ENCODE assay signal across 19 mouse cellular contexts in the genomic region with DNA sequence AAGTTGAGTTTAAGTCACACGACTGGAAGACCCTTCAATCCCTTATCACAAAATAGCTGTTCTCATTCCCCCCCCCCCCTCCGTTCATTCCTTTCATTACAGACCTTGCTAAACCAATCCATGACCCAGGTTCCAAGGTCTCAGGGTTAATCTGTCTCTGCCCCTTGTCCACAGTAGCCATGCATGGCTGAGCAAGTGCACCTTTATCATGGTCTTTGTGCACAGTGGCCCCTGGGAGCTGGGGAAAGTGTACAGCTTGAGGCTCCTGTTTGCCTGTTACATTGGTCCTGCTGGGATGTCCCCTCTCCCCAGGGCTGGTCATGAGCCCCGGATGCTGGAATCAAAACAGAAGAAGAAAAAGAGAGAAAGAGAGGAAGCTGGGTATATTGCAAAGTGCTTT.
DNase-seq lines count a peak whose midpoint lies in the region; ATAC-seq and TF ChIP-seq lines count a peak whose summit lies in the region.
"Had no signal": no experiment of that assay in that cellular context is flagged by ENCODE, and none has a peak within 500 bp of the region (broad histone marks: within the 10 kb centered on the region; RNA-seq: fewer than 3 reads in every experiment).

No protein-coding gene starts in this region.

- peak overlapping the region; percentile 19; the same call in 1 of the 2 replicates for H3K4me2 ChIP-seq in heart, embryonic 16.5 days (ENCODE audit: low read depth, low read length)
- H3K4me2 ChIP-seq: embryonic facial prominence, embryonic 15.5 days; intestine, embryonic 15.5 days; neural tube, embryonic 12.5 days had no signal

- no peak overlapping the region for H3K9ac ChIP-seq in heart, embryonic 16.5 days (ENCODE audit: low read length)
- H3K9ac ChIP-seq: embryonic facial prominence, embryonic 15.5 days; intestine, embryonic 15.5 days; neural tube, embryonic 12.5 days had no signal

- peak overlapping the region; percentile 67 for H3K27ac ChIP-seq in cerebellum, adult 2 months (ENCODE audit: insufficient read depth, low read length)
- peak overlapping the region; percentile 70 for H3K27ac ChIP-seq in heart, embryonic 16.5 days (ENCODE audit: low read length)
- H3K27ac ChIP-seq: embryonic facial prominence, embryonic 15.5 days; intestine, embryonic 15.5 days; neural tube, embryonic 12.5 days had no signal

- H3K27me3 ChIP-seq in cerebellum, adult 2 months (ENCODE audit: control insufficient read depth, insufficient read depth, low read length), result no peaks in the 10 kb centered on the region
- no peaks in the 10 kb centered on the region for H3K27me3 ChIP-seq in heart, embryonic 16.5 days (ENCODE audit: control insufficient read depth, insufficient read depth, low read length)
- H3K27me3 ChIP-seq: embryonic facial prominence, embryonic 15.5 days; intestine, embryonic 15.5 days; neural tube, embryonic 12.5 days had no signal

- no peak for ATAC-seq in heart, embryonic 16.5 days (replicated peaks; ENCODE audit: extremely low read depth, insufficient read depth, low FRiP score)
- ATAC-seq: activated CD4-positive, CD25-positive, alpha-beta regulatory T cell, adult 4 months; hindbrain, embryonic 16.5 days; intestine, embryonic 15.5 days had no signal

- H3K4me3 ChIP-seq in cerebellum, adult 2 months (replicated peaks; ENCODE audit: insufficient read depth, low read depth, low read length), result no peak overlapping the region
- no peak overlapping the region for H3K4me3 ChIP-seq in heart, embryonic 16.5 days (ENCODE audit: low read length)
- H3K4me3 ChIP-seq: embryonic facial prominence, embryonic 15.5 days; intestine, embryonic 15.5 days; neural tube, embryonic 12.5 days had no signal

- peaks cover 52% of the 10 kb centered on the region for H3K4me1 ChIP-seq in cerebellum, adult 2 months (ENCODE audit: control insufficient read depth, insufficient read depth, low read length)
- H3K4me1 ChIP-seq in heart, embryonic 16.5 days (ENCODE audit: control insufficient read depth, insufficient read depth, low read length), result peaks cover 19% of the 10 kb centered on the region
- H3K4me1 ChIP-seq: embryonic facial prominence, embryonic 15.5 days; intestine, embryonic 15.5 days; neural tube, embryonic 12.5 days had no signal

- no peak for TF ChIP-seq POLR2A in cerebellum, adult 2 months (IDR thresholded peaks at IDR 0.05; ENCODE audit: borderline replicate concordance, insufficient read depth, low read length)

- peak in 1 of 2 experiments; percentile 38 for DNase-seq in cerebellum, adult 2 months
- DNase-seq in cerebellum, adult 11-12 months, result no peak
- no peak for DNase-seq in heart, postnatal 4 days
- DNase-seq in kidney, adult 8-10 months, result peak; percentile 28 to 38
- no peak for DNase-seq in kidney, postnatal 4 days
- peak; percentile 26 for DNase-seq in kidney, postnatal 14 days
- DNase-seq in frontal cortex, postnatal 36 days (ENCODE audit: low spot score in 2 of 2), result no peak
- DNase-seq: adrenal gland, adult 8-10 months; gastrocnemius, postnatal 10 days; layer of hippocampus, postnatal 36 days; lung, postnatal 4 days; right cerebral cortex, postnatal 14 days; spleen, adult 18-20 months had no signal

- no peaks in the 10 kb centered on the region for H3K36me3 ChIP-seq in heart, embryonic 16.5 days (ENCODE audit: control insufficient read depth, insufficient read depth)
- H3K36me3 ChIP-seq: embryonic facial prominence, embryonic 15.5 days; intestine, embryonic 15.5 days; neural tube, embryonic 12.5 days had no signal

- no peaks in the 10 kb centered on the region for H3K9me3 ChIP-seq in heart, embryonic 16.5 days (replicated peaks; ENCODE audit: control insufficient read depth, low read length)
- H3K9me3 ChIP-seq: embryonic facial prominence, embryonic 15.5 days; intestine, embryonic 15.5 days; neural tube, embryonic 12.5 days had no signal

- TF ChIP-seq CTCF in cerebellum, adult 2 months (IDR thresholded peaks at IDR 0.05; ENCODE audit: borderline replicate concordance, insufficient read depth, low read depth, low read length), result no peak

- WGBS in cerebellum, adult 2 months, result 63% methylated on average over 3 of the region's 3 CpGs
- WGBS in heart, embryonic 16.5 days, result 42% methylated on average over 3 of the region's 3 CpGs

Comparison
In these comparisons a context has a peak if more than half of its experiments do, and no peak if none do; other contexts are left out.
1. DNase-seq: peak in kidney, adult 8-10 months (2 of 2) and kidney, postnatal 14 days (single experiment); none in cerebellum, adult 11-12 months (single experiment), heart, postnatal 4 days (single experiment), kidney, postnatal 4 days (0 of 2) and frontal cortex, postnatal 36 days (0 of 2).